Mouse (Mus musculus) limb, embryonic 15.5 days (tissue): Measurements from ENCODE around the gene Lsp1. TPM values are rescaled to one million over a fixed set of nuclear protein-coding genes. Genes with fewer than 3 reads are reported as not detected.

Experiments
- ATAC-seq: fragments of 200-750 bp; cut with Nextera tagmentation; 2 replicates; pipeline ENCODE4 v1.8.0; 2017; ENCODE audit warnings: low read depth, moderate TSS enrichment; ENCODE audit not compliant: insufficient number of reproducible peaks, low FRiP score, low TSS enrichment
- H3K27ac ChIP-seq: fragments of 300-500 bp; sonication (generic); 2 replicates; pipeline ENCODE4 v1.5.1; 2015; ENCODE audit warnings: moderate library complexity, mild to moderate bottlenecking, inconsistent platforms
- H3K27me3 ChIP-seq: fragments of 300-500 bp; sonication (generic); 2 replicates; pipeline ENCODE4 v1.6.1; 2015; ENCODE audit warnings: inconsistent platforms
- H3K36me3 ChIP-seq: fragments of 300-500 bp; sonication (generic); 2 replicates; pipeline ENCODE4 v1.6.1; 2015; ENCODE audit warnings: inconsistent platforms
- H3K4me1 ChIP-seq: fragments of 300-500 bp; sonication (generic); 2 replicates; pipeline ENCODE4 v1.6.1; 2015; ENCODE audit warnings: inconsistent platforms
- H3K4me2 ChIP-seq: fragments of 300-500 bp; sonication (generic); 2 replicates; pipeline ENCODE4 v1.6.1; 2015; ENCODE audit warnings: mild to moderate bottlenecking, inconsistent platforms
- H3K4me3 ChIP-seq: fragments of 300-500 bp; sonication (generic); 2 replicates; pipeline ENCODE4 v1.5.1; 2015; ENCODE audit warnings: mild to moderate bottlenecking, inconsistent platforms
- H3K9ac ChIP-seq: fragments of 300-500 bp; sonication (generic); 2 replicates; pipeline ENCODE4 v1.6.1; 2015; ENCODE audit warnings: inconsistent platforms
- H3K9me3 ChIP-seq: fragments of 300-500 bp; sonication (generic); 2 replicates; pipeline ENCODE4 v1.6.1; 2016; ENCODE audit warnings: inconsistent platforms
- WGBS: fragments of 180-500 bp; shearing (Covaris S2); methylation state at CpG from one replicate; pipeline ENCODE4 v1.1.7; 2015; 5-methylcytosine and 5-hydroxymethylcytosine counted together
- polyA plus RNA-seq: library from polyadenylated mRNA; unstranded; fragments of >200 nt; fragmentation: Nextera tagmentation; extraction: Ambion mirVana; gene quantifications from 2 replicates; pipeline ENCODE4 v1.2.1, GENCODE M21; 2015

The Lsp1 gene
- polyA plus RNA-seq, 1 experiment from 2014 or later: 57.3 TPM

GRCm38 (mm10) chr7:142433623-142434022, 27.0 kb upstream of the Lsp1 start:
- Histone ChIP-seq H3K9me3 (no peaks in the 10 kb centered on the region), H3K9ac (no peak overlapping the region), H3K4me1 (peaks cover 75% of the 10 kb centered on the region), H3K36me3 (no peaks in the 10 kb centered on the region), H3K27me3 (no peaks in the 10 kb centered on the region), H3K27ac (peak overlapping the region; percentile 92), H3K4me2 (no peak overlapping the region), H3K4me3 (no peak overlapping the region)
- peak; percentile 14; the same call in 1 of the 2 replicates for ATAC-seq
- WGBS: 27% methylated on average over 19 of the region's 19 CpGs

GRCm38 (mm10) chr7:142434137-142434865, 26.3 kb upstream of the Lsp1 start, which contains the start of gene Syt8:
Gene Syt8 (plus strand): TSS chr7:142434850.
- Histone ChIP-seq H3K9me3 (no peaks in the 10 kb centered on the region), H3K4me2 (no peak within 1 kb of the TSS), H3K4me3 (no peak within 1 kb of the TSS), H3K4me1 (peaks cover 68% of the 10 kb centered on the region), H3K27ac (peak within 1 kb of the TSS; percentile 92), H3K36me3 (no peaks in the 10 kb centered on the region), H3K9ac (no peak within 1 kb of the TSS), H3K27me3 (no peaks in the 10 kb centered on the region)
- ATAC-seq: no peak
- WGBS: 70% methylated on average over 10 of the region's 10 CpGs

GRCm38 (mm10) chr7:142435524-142435923, 25.1 kb upstream of the Lsp1 start:
- Histone ChIP-seq H3K27me3 (no peaks in the 10 kb centered on the region), H3K4me2 (no peak overlapping the region), H3K9ac (no peak overlapping the region), H3K36me3 (no peaks in the 10 kb centered on the region), H3K4me3 (no peak overlapping the region), H3K27ac (peak overlapping the region; percentile 92), H3K4me1 (peaks cover 67% of the 10 kb centered on the region), H3K9me3 (no peaks in the 10 kb centered on the region)
- 27% methylated on average over 4 of the region's 4 CpGs for WGBS
- no peak for ATAC-seq

GRCm38 (mm10) chr7:142437324-142437723, 23.3 kb upstream of the Lsp1 start:
- WGBS: 69% methylated on average over 5 of the region's 5 CpGs
- Histone ChIP-seq H3K27me3 (no peaks in the 10 kb centered on the region), H3K36me3 (no peaks in the 10 kb centered on the region), H3K4me1 (peaks cover 73% of the 10 kb centered on the region), H3K4me2 (no peak overlapping the region), H3K4me3 (no peak overlapping the region), H3K27ac (peak overlapping the region; percentile 80), H3K9ac (no peak overlapping the region), H3K9me3 (no peaks in the 10 kb centered on the region)
- no peak for ATAC-seq

- no peaks in the 10 kb centered on the region for H3K27me3 ChIP-seq
- H3K27ac ChIP-seq: peak overlapping the region; percentile 90
- H3K4me3 ChIP-seq: no peak overlapping the region
- no peak overlapping the region for H3K9ac ChIP-seq
- H3K4me1 ChIP-seq: peaks cover 62% of the 10 kb centered on the region
- H3K9me3 ChIP-seq: no peaks in the 10 kb centered on the region
- no peak overlapping the region for H3K4me2 ChIP-seq
- no peak for ATAC-seq
- H3K36me3 ChIP-seq: no peaks in the 10 kb centered on the region
- 72% methylated on average over 14 of the region's 14 CpGs for WGBS
Measured at GRCm38 (mm10) chr7:142439966-142440365, 20.6 kb upstream of the Lsp1 start.

GRCm38 (mm10) chr7:142440657-142441114, 19.9 kb upstream of the Lsp1 start:
- ATAC-seq: peak; percentile 81
- Histone ChIP-seq H3K9ac (0 out of 2 replicates have a peak overlapping the region, but pooled peaks have one; percentile 15), H3K36me3 (no peaks in the 10 kb centered on the region), H3K9me3 (no peaks in the 10 kb centered on the region), H3K4me3 (no peak overlapping the region), H3K27me3 (no peaks in the 10 kb centered on the region), H3K27ac (peak overlapping the region; percentile 90), H3K4me2 (0 out of 2 replicates have a peak overlapping the region, but pooled peaks have one; percentile 17), H3K4me1 (peaks cover 56% of the 10 kb centered on the region)
- 29% methylated on average over 5 of the region's 5 CpGs for WGBS

GRCm38 (mm10) chr7:142441585-142441984, 19.0 kb upstream of the Lsp1 start, which contains the start of gene Tnni2:
Gene Tnni2 (plus strand): TSS chr7:142441808.
- H3K4me2 ChIP-seq: 0 out of 2 replicates have a peak within 1 kb of the TSS, but pooled peaks have one; percentile 17
- no peaks in the 10 kb centered on the region for H3K36me3 ChIP-seq
- peak within 1 kb of the TSS; percentile 90 for H3K27ac ChIP-seq
- H3K27me3 ChIP-seq: no peaks in the 10 kb centered on the region
- H3K4me1 ChIP-seq: peaks cover 51% of the 10 kb centered on the region
- H3K9ac ChIP-seq: 0 out of 2 replicates have a peak within 1 kb of the TSS, but pooled peaks have one; percentile 15
- no peaks in the 10 kb centered on the region for H3K9me3 ChIP-seq
- no peak for ATAC-seq
- no peak within 1 kb of the TSS for H3K4me3 ChIP-seq
- WGBS: 79% methylated on average over 9 of the region's 9 CpGs

- no peak for ATAC-seq
Measured at GRCm38 (mm10) chr7:142442081-142442907, 18.3 kb upstream of the Lsp1 start.

GRCm38 (mm10) chr7:142442908-142443420, 17.6 kb upstream of the Lsp1 start:
- H3K27ac ChIP-seq: 0 out of 2 replicates have a peak overlapping the region, but pooled peaks have one; percentile 90

More at GRCm38 (mm10) chr7:142442081-142442907, 18.3 kb upstream of the Lsp1 start:
- peak overlapping the region; percentile 90 for H3K27ac ChIP-seq
- no peak overlapping the region for H3K9ac ChIP-seq
- no peak overlapping the region for H3K4me3 ChIP-seq
- H3K9me3 ChIP-seq: no peaks in the 10 kb centered on the region
- H3K4me2 ChIP-seq: no peak overlapping the region
- no peaks in the 10 kb centered on the region for H3K36me3 ChIP-seq
- H3K27me3 ChIP-seq: no peaks in the 10 kb centered on the region
- peaks cover 44% of the 10 kb centered on the region for H3K4me1 ChIP-seq
- 66% methylated on average over 9 of the region's 9 CpGs for WGBS

GRCm38 (mm10) chr7:142443474-142443873, 17.1 kb upstream of the Lsp1 start:
- peaks cover 38% of the 10 kb centered on the region for H3K4me1 ChIP-seq
- no peak overlapping the region for H3K9ac ChIP-seq
- H3K9me3 ChIP-seq: no peaks in the 10 kb centered on the region
- 90% methylated on average over 5 of the region's 5 CpGs for WGBS
- H3K27me3 ChIP-seq: no peaks in the 10 kb centered on the region
- ATAC-seq: no peak
- H3K4me3 ChIP-seq: no peak overlapping the region
- H3K36me3 ChIP-seq: no peaks in the 10 kb centered on the region
- no peak overlapping the region for H3K27ac ChIP-seq
- H3K4me2 ChIP-seq: no peak overlapping the region

More at GRCm38 (mm10) chr7:142442908-142443420, 17.6 kb upstream of the Lsp1 start:
- 94% methylated on average over 7 of the region's 7 CpGs for WGBS
- peaks cover 40% of the 10 kb centered on the region for H3K4me1 ChIP-seq
- H3K9ac ChIP-seq: no peak overlapping the region
- H3K4me2 ChIP-seq: no peak overlapping the region
- ATAC-seq: no peak
- no peak overlapping the region for H3K4me3 ChIP-seq
- H3K9me3 ChIP-seq: no peaks in the 10 kb centered on the region
- H3K27me3 ChIP-seq: no peaks in the 10 kb centered on the region
- no peaks in the 10 kb centered on the region for H3K36me3 ChIP-seq

GRCm38 (mm10) chr7:142444171-142444570, 16.4 kb upstream of the Lsp1 start:
- Histone ChIP-seq H3K9ac (no peak overlapping the region), H3K4me1 (peaks cover 38% of the 10 kb centered on the region), H3K36me3 (no peaks in the 10 kb centered on the region), H3K27ac (no peak overlapping the region), H3K4me3 (no peak overlapping the region), H3K9me3 (no peaks in the 10 kb centered on the region), H3K27me3 (no peaks in the 10 kb centered on the region), H3K4me2 (no peak overlapping the region)
- 92% methylated on average over 6 of the region's 6 CpGs for WGBS
- ATAC-seq: no peak
